Mouse (Mus musculus) intestine, embryonic 15.5 days (tissue): ENCODE measurements around the gene Gpr37. TPM values are rescaled to one million over a fixed set of nuclear protein-coding genes. Genes with fewer than 3 reads are reported as not detected.
A peak's percentile ranks its signal among the peaks of the same experiment; 100 is the strongest.

Source experiments
- ATAC-seq: fragments of 200-750 bp; cut with Nextera tagmentation; 2 replicates; pipeline ENCODE4 v1.8.0; 2017; ENCODE audit warnings: moderate TSS enrichment, moderate library complexity
- H3K27ac ChIP-seq: fragments of 300-500 bp; sonication (generic); 2 replicates; pipeline ENCODE4 v1.5.1; 2015; ENCODE audit warnings: mild to moderate bottlenecking, inconsistent platforms
- H3K27me3 ChIP-seq: fragments of 300-500 bp; sonication (generic); replicated peaks from 2 replicates; pipeline ENCODE4 v1.6.1; 2015; ENCODE audit warnings: inconsistent platforms
- H3K36me3 ChIP-seq: fragments of 300-500 bp; sonication (generic); 2 replicates; pipeline ENCODE4 v1.6.1; 2015; ENCODE audit warnings: inconsistent platforms
- H3K4me1 ChIP-seq: fragments of 300-500 bp; sonication (generic); replicated peaks from 2 replicates; pipeline ENCODE4 v1.6.1; 2015; ENCODE audit warnings: inconsistent platforms
- H3K4me2 ChIP-seq: fragments of 300-500 bp; sonication (generic); replicated peaks from 2 replicates; pipeline ENCODE4 v1.6.1; 2015; ENCODE audit warnings: mild to moderate bottlenecking, inconsistent platforms
- H3K4me3 ChIP-seq: fragments of 300-500 bp; sonication (generic); replicated peaks from 2 replicates; pipeline ENCODE4 v1.5.1; 2015; ENCODE audit warnings: inconsistent platforms
- H3K9ac ChIP-seq: fragments of 300-500 bp; sonication (generic); 2 replicates; pipeline ENCODE4 v1.6.1; 2015; ENCODE audit warnings: inconsistent platforms
- H3K9me3 ChIP-seq: fragments of 300-500 bp; sonication (generic); 2 replicates; pipeline ENCODE4 v1.6.1; 2016; ENCODE audit warnings: inconsistent platforms
- WGBS: fragments of 180-500 bp; shearing (Covaris S2); methylation state at CpG from one replicate; pipeline ENCODE4 v1.1.7; 2015; 5-methylcytosine and 5-hydroxymethylcytosine counted together
- polyA plus RNA-seq: library from polyadenylated mRNA; unstranded; fragments of >200 nt; fragmentation: Nextera tagmentation; extraction: Ambion mirVana; gene quantifications from 2 replicates; pipeline ENCODE4 v1.2.1, GENCODE M21; 2015

Gene Gpr37
- polyA plus RNA-seq: 0.50 and 0.59 TPM in 2 replicates

- 31% methylated on average over 7 of the region's 7 CpGs for WGBS
- H3K27me3 ChIP-seq: peaks cover 14% of the 10 kb centered on the region
- peak within 1 kb of the TSS; percentile 53 for H3K4me3 ChIP-seq
- ATAC-seq: no peak
- no peaks in the 10 kb centered on the region for H3K36me3 ChIP-seq
- H3K9me3 ChIP-seq: no peaks in the 10 kb centered on the region
- peak within 1 kb of the TSS; percentile 99 for H3K4me2 ChIP-seq
- peak within 1 kb of the TSS; percentile 48 for H3K9ac ChIP-seq
- no peak within 1 kb of the TSS for H3K27ac ChIP-seq
- peaks cover 6% of the 10 kb centered on the region for H3K4me1 ChIP-seq
Measured at GRCm38 (mm10) chr6:25690629-25691028, at the start of gene Gpr37. TSS of gene Gpr37 (minus strand) at chr6:25690729.

GRCm38 (mm10) chr6:25736533-25736932 lies 46.0 kb upstream of the Gpr37 start:
- H3K4me3 ChIP-seq: no peak overlapping the region
- H3K4me1 ChIP-seq: no peaks in the 10 kb centered on the region
- H3K36me3 ChIP-seq: no peaks in the 10 kb centered on the region
- H3K9ac ChIP-seq: no peak overlapping the region
- H3K27ac ChIP-seq: no peak overlapping the region
- H3K4me2 ChIP-seq: no peak overlapping the region
- H3K9me3 ChIP-seq: no peaks in the 10 kb centered on the region
- no peaks in the 10 kb centered on the region for H3K27me3 ChIP-seq
- no peak for ATAC-seq

DNA sequence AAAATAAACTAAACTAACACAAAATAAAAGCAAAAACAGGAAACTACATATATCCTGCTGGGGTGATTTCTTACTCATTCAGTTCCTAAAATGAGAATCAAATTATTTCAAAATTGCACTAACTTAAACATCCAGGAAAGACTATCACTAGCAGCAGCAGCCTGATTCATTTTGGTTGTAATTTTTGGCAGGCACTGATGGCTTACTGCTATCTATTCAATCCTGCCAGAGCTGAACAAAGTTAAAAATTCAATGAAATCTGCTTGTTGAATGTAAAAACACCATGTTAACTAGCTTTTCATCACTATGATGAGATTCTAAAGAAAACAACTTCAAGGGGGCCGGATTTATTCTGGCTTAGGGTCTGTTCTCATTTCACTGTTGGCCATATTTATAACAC lies 36.0 kb upstream of the Gpr37 start:
- no peak for ATAC-seq
- H3K9me3 ChIP-seq: no peaks in the 10 kb centered on the region
- 79% methylated on average over 1 of the region's 1 CpGs for WGBS
- H3K27ac ChIP-seq: no peak overlapping the region
- H3K4me2 ChIP-seq: no peak overlapping the region
- H3K9ac ChIP-seq: no peak overlapping the region
- H3K27me3 ChIP-seq: no peaks in the 10 kb centered on the region
- H3K4me3 ChIP-seq: no peak overlapping the region
- no peaks in the 10 kb centered on the region for H3K36me3 ChIP-seq
- H3K4me1 ChIP-seq: no peaks in the 10 kb centered on the region

- Histone ChIP-seq H3K27ac (no peak overlapping the region), H3K36me3 (no peaks in the 10 kb centered on the region), H3K9me3 (no peaks in the 10 kb centered on the region), H3K27me3 (no peaks in the 10 kb centered on the region), H3K4me1 (no peaks in the 10 kb centered on the region), H3K9ac (no peak overlapping the region), H3K4me2 (no peak overlapping the region), H3K4me3 (no peak overlapping the region)
- WGBS: 15% methylated on average over 2 of the region's 2 CpGs
- ATAC-seq: 0 out of 2 replicates have a peak, but pooled peaks have one; percentile 68
Measured at GRCm38 (mm10) chr6:25710601-25711000, 20.1 kb upstream of the Gpr37 start.

DNA sequence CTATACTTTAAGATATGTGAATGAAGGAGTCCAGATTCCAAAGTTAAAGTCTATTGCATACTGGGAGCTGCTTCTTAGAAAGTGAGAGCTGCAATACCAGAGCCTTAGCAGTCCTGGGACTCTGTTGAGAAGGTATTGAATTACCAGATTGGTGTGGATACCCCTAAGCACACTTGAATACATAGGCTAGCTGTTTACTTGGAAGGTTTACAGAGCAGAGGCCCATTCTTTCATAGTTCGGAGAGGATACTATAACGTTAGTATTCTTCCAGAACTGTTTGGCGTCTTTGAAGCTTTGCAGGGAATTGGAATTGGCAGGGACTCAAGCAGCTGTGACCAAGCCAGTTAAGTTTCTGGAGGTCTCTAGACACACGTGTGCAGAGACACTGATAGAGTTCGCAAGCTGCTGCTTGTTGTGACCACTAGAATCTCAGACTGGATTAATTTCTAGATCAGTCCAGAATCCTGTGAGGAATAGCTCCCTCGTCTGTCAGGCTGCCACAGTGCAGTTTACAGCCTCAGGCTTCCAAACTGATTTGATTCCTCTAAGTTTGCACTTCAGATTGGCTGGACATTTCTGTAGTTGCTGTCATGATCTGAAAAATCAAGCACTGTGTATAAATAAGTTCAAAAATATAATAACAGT lies 18.8 kb upstream of the Gpr37 start:
- no peaks in the 10 kb centered on the region for H3K4me1 ChIP-seq
- H3K4me3 ChIP-seq: no peak overlapping the region
- H3K27me3 ChIP-seq: no peaks in the 10 kb centered on the region
- H3K36me3 ChIP-seq: no peaks in the 10 kb centered on the region
- no peak overlapping the region for H3K27ac ChIP-seq
- no peak overlapping the region for H3K4me2 ChIP-seq
- ATAC-seq: no peak
- no peak overlapping the region for H3K9ac ChIP-seq
- WGBS: 28% methylated on average over 6 of the region's 6 CpGs
- H3K9me3 ChIP-seq: no peaks in the 10 kb centered on the region

- H3K4me1 ChIP-seq: no peaks in the 10 kb centered on the region
- no peak overlapping the region for H3K9ac ChIP-seq
Measured at GRCm38 (mm10) chr6:25699956-25700355, 9.4 kb upstream of the Gpr37 start.

GRCm38 (mm10) chr6:25690284-25690605 lies 284 bp downstream of the Gpr37 start:
- H3K4me1 ChIP-seq: peaks cover 6% of the 10 kb centered on the region
- H3K27ac ChIP-seq: no peak overlapping the region
- ATAC-seq: peak; percentile 52; the same call in 1 of the 2 replicates
- H3K36me3 ChIP-seq: no peaks in the 10 kb centered on the region
- peaks cover 14% of the 10 kb centered on the region for H3K27me3 ChIP-seq
- 4% methylated on average over 5 of the region's 5 CpGs for WGBS
- peak overlapping the region; percentile 48 for H3K9ac ChIP-seq
- H3K4me2 ChIP-seq: peak overlapping the region; percentile 99
- H3K9me3 ChIP-seq: no peaks in the 10 kb centered on the region
- H3K4me3 ChIP-seq: peak overlapping the region; percentile 53

More at GRCm38 (mm10) chr6:25699956-25700355, 9.4 kb upstream of the Gpr37 start:
- H3K27me3 ChIP-seq: no peaks in the 10 kb centered on the region
- no peaks in the 10 kb centered on the region for H3K36me3 ChIP-seq
- 42% methylated on average over 2 of the region's 2 CpGs for WGBS
- no peak overlapping the region for H3K27ac ChIP-seq
- no peaks in the 10 kb centered on the region for H3K9me3 ChIP-seq
- no peak for ATAC-seq
- H3K4me3 ChIP-seq: no peak overlapping the region
- H3K4me2 ChIP-seq: no peak overlapping the region

DNA sequence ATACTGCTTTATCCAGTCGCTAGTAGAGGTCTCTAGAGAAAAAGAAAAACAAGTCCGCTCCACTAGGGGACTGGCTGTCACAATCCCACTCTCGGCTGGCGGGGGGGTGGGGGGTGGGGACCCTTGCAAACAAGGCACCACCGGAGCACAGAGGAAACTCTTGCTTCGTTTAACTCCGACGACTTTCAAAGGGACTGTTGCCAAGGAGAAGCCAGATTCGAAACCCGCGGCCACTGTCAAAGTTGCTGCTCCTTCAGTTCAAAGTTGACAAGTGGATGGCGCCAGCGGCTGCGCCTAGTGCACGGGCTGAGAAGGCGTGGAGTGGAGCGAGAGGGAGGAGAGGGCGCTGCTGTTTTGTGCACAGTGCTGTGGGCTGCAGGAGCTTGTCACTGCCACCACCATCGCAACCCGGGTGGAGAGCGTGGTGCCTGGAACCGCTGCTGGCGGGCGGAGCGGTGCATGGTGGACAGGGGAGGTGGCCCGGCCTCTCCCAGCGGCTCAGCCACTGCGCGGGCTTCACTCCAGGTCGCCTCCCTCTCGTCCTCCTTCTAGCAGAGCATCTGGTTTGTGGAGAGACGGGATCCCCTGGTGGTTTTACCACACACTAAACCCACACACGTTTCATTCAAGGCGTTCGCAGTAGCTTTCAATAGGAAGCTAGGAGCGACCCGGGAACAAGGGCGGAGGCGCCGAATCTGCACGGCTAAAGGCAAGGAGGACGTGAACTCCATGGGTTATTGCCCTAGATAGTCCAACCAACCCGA lies 827 bp downstream of the Gpr37 start:
- H3K27me3 ChIP-seq: peaks cover 14% of the 10 kb centered on the region
- H3K9me3 ChIP-seq: no peaks in the 10 kb centered on the region
- peak; percentile 79 for ATAC-seq
- H3K36me3 ChIP-seq: no peaks in the 10 kb centered on the region
- H3K9ac ChIP-seq: peak overlapping the region; percentile 48
- peak overlapping the region; percentile 53 for H3K4me3 ChIP-seq
- H3K4me2 ChIP-seq: peak overlapping the region; percentile 99
- WGBS: under 1% methylated on average over 43 of the region's 43 CpGs
- H3K4me1 ChIP-seq: peaks cover 6% of the 10 kb centered on the region
- no peak overlapping the region for H3K27ac ChIP-seq

GRCm38 (mm10) chr6:25688927-25689519 lies 1.5 kb downstream of the Gpr37 start:
- ATAC-seq: peak; percentile 64
- H3K9ac ChIP-seq: no peak overlapping the region
- peaks cover 14% of the 10 kb centered on the region for H3K27me3 ChIP-seq
- 2% methylated on average over 25 of the region's 25 CpGs for WGBS
- peak overlapping the region; percentile 99 for H3K4me2 ChIP-seq
- H3K9me3 ChIP-seq: no peaks in the 10 kb centered on the region
- peaks cover 6% of the 10 kb centered on the region for H3K4me1 ChIP-seq
- no peak overlapping the region for H3K27ac ChIP-seq
- no peaks in the 10 kb centered on the region for H3K36me3 ChIP-seq
- H3K4me3 ChIP-seq: peak overlapping the region; percentile 53

DNA sequence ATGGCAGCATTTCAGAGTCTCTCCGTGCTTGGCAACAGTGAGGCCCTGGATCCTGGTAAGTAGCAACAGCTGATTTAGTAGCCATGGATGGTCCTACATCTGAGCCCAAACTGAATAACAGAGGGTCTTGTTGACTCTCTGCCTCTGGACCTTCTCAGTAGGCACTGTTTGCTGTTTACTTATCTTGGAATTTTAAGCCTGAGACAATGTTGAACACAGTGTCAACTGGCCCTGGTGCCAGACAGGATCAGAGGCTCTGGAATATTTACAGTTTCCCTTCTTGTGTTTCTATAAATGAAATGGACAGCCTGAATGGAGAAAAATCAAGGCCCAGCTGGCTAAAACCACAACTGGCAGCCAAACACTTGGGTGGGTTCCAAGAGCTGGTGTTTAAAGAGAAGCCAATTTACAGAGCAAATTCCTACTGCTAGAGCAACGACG lies 3.7 kb downstream of the Gpr37 start:
- no peaks in the 10 kb centered on the region for H3K36me3 ChIP-seq
- H3K9ac ChIP-seq: no peak overlapping the region
- no peak overlapping the region for H3K4me3 ChIP-seq
- H3K27ac ChIP-seq: no peak overlapping the region
- peaks cover 14% of the 10 kb centered on the region for H3K27me3 ChIP-seq
- WGBS: 30% methylated on average over 3 of the region's 3 CpGs
- H3K9me3 ChIP-seq: no peaks in the 10 kb centered on the region
- ATAC-seq: no peak
- no peak overlapping the region for H3K4me2 ChIP-seq
- peaks cover 6% of the 10 kb centered on the region for H3K4me1 ChIP-seq

DNA sequence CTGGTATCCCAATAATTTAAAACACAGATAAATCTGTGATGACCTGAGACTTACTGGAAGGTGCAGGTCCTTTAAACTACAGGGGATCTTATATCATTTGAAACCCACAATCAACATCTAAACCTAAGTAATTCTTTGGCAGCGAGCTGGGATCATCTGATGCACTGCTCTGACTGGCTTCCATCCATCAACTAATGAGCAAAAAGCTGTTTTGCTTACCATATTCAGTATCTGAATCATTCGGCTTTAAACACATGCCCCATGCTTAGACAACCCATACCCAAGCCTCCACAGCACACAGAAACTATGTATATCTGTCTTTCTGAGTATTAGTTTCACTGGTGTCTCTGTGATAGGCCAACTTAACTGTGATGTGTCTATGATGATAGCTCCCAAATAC lies 6.1 kb downstream of the Gpr37 start:
- Histone ChIP-seq H3K9ac (no peak overlapping the region), H3K9me3 (no peaks in the 10 kb centered on the region), H3K4me1 (peaks cover 6% of the 10 kb centered on the region), H3K36me3 (no peaks in the 10 kb centered on the region), H3K27ac (no peak overlapping the region), H3K4me3 (no peak overlapping the region), H3K4me2 (no peak overlapping the region), H3K27me3 (peaks cover 14% of the 10 kb centered on the region)
- no peak for ATAC-seq
- 85% methylated on average over 2 of the region's 2 CpGs for WGBS

DNA sequence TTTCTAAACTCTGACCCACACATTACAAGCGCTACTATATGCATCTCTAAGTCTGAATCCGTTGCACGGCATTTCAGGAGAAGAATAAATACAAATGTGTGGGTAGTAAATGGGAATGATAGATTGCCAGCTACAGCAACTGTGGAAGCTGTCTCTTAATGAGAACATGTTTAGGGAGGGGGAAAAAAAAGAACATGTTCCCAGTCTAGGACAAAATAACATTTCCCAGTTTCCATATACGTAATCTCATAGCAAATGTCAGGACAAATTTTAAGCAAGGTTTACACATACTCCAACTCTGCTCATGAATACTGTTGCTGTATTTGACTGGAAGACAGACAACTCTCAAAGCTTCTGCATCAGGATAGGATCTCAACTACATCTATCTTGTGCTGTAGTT lies 15.4 kb downstream of the Gpr37 start:
- Histone ChIP-seq H3K4me2 (no peak overlapping the region), H3K36me3 (no peaks in the 10 kb centered on the region), H3K4me1 (no peaks in the 10 kb centered on the region), H3K4me3 (no peak overlapping the region), H3K27ac (no peak overlapping the region), H3K9ac (no peak overlapping the region), H3K27me3 (no peaks in the 10 kb centered on the region), H3K9me3 (no peaks in the 10 kb centered on the region)
- 87% methylated on average over 4 of the region's 4 CpGs for whole genome bisulfite sequencing
- ATAC-seq: no peak
